Mouse (Mus musculus) cerebral cortex, adult 2 months (tissue): Measurements from ENCODE around the gene Ceacam9.

Experiments used
- WGBS: fragments of 180-500 bp; shearing (Covaris S2); methylation state at CpG from one replicate; pipeline ENCODE4 v1.1.7; 2018; 5-methylcytosine and 5-hydroxymethylcytosine counted together

The Ceacam9 gene

DNA sequence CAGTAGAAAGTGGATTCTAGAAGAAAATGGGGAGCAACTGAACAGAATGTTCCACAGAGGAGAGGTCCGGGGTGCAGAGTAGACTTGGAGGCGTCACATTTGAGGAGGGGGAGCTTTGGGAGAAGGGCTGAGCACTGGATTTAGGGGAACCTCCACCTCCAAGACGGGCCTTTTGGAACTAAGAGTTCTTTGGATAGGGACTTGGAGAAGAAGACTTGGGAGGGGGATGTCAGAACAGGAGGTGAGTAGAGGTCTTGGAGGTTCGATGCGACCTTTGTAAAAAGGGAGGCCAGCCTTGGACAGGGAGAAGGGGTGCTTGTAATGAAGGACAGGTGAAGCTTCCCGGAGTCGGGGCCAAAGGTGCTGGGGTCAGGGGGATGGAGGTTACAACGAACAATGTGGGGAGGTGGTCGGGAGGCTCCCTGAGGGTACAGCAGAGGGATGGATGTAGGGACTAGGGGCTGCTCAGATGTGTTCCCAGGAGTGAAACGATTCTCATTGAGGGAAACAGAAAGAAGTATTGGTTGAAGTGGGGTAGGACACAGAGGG lies 17.4 kb downstream of the Ceacam9 start:
- 53% methylated on average over 10 of the region's 10 CpGs for WGBS

DNA sequence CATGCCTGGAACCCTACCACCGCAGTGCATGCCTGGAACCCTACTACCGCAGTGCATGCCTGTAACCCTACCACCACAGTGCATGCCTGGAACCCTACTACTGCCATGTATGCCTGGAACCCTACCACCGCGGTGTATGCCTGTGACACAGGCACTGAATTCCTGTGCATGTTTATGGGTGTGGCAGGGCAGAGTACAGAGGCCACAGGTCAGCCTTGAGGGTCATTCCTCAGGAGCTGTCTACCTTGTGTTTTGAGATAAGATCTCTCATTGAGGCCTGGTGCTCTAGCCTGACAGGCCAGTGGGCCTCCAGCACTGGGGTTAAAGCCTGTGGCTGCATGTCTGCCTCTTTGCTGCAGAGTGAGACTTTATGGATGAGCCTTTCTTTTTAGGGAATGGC lies 23.6 kb downstream of the Ceacam9 start:
- 96% methylated on average over 4 of the region's 4 CpGs for WGBS

DNA sequence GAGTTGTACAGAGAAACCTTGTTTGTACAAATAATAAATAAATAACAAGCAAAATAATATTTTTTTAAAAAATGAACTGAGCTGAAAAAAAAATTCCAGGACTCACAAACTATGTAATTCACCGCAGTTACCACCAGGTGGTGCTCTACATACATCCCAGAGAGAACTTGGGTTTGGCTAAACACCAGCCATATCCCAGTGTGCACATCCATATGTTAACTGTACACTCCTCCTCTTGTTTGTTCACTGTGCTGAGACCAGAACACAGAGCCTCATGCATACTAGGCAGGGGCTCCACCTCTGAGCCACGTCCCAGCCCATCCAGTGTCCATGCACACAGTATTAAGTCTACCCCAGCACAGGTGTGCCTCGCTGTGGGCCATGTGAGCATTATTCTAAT lies 24.4 kb downstream of the Ceacam9 start:
- 57% methylated on average over 3 of the region's 3 CpGs for WGBS

DNA sequence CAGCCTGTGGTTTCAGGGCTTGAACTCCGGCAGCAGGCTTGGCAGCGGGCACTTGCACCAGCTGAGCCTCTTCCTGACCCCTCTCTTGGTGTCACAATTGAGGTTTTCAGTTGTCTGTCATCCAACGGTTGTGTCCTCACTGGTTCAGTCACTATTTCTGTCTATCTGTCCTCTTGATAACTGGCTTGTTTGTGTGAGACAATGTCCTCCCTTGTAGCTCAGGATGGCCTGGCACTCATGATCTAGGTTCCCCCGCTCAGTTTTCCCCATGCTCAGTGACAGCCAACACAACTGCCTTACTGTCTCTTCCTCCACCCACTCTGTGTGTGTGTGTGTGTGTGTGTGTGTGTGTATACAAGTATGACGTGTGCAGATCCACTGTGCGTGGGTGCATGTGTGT lies 25.9 kb downstream of the Ceacam9 start:
- WGBS = 66% methylated on average over 6 of the region's 6 CpGs

DNA sequence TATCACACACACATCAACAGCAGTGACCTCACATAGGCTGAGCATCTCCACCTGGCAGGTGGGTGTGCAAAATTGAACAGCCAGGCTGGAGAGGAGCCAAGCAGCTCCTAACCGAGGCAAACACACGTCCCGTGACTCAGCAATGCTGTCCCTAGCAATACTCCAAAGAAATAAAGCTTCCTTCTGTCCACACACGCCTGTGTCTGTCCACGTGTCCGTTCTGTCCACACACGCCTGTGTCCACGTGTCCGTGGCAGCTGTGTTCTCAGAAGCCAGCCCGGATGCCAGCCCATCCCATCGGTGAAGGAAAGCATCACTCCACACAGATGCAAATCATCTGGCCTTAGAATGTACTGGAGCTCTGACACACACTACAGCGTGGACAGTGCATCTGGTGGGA lies 30.3 kb downstream of the Ceacam9 start:
- 67% methylated on average over 12 of the region's 12 CpGs for WGBS

DNA sequence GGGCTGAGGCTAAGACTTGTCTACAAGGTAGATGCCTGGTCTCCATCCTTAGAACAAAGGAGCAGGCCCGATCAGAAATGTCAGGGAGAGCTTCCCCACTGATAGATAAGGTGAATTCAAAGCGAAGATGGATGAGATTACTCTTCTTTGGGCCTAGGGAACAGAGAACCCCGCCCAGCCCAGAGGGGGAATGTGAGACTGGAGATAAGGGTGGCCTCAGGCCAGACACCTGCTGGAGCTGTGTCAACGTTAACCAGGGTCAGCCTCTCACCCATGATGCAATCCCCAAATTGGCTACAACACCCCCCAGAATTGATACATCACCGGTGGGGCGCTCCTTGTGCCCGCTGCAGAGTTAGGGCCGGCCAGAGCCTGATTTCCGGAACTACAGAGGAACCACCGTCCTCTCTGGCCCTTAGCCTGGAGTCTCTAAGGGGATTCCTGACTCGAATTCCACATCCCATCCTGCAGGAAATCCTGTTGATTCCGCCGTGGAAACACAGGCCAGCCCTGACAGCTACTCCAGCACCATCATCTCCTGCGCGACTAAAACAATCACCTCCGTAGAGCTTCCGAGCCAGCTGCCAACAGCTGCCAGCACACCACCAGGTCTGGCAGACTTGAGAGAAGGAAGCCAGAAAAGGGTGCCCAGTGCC lies 33.8 kb downstream of the Ceacam9 start:
- 71% methylated on average over 17 of the region's 17 CpGs for WGBS

DNA sequence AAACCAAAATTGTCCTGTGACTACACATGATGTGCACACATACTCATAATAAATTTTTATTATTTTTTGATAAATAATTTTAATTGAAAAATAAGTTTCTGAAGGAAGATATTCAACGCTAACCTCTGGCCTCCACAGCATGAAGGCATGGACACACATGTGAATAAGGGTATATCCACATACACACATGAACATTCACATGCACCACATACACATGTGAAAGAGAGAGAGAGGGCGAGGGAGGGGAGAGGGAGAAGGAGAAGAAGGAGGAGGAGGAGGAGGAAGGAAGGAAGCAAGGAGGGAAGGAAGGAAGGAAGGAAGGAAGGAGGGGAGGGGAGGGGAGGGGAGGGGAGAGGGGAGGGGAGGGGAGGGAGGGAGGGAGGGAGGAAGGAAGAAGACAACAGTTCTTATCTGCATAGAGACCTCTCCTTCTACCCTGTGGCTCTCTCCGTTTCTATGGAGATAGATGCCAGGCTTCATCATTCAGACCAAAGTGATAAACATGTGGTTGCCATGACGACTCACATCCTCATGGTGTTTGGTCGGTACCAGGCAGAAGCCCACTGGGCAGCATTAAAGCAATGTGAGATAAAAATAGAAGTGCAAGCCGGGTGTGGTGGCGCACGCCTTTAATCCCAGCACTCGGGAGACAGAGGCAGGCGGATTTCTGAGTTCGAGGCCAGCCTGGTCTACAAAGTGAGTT lies 37.3 kb downstream of the Ceacam9 start:
- 50% methylated on average over 10 of the region's 11 CpGs for WGBS

DNA sequence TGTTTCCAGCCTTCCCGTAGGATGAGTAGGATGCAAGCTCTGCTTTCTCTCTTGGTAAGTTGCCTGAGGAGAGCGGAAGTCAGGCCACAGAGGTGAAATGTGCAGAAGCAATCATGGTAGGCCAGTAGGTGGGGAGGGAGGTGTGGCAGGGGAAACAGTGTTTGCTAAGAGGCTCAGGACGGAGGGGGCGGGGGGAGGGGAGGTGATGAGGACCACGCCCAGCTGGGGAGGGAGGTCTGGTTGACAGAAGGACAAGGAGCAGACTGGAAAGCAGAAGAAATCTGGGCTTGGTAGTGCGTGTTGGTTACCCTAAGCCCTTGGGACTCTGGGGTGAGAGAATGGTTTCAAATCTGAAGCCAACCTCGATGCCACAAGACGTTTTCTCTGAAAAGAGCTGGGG lies 38.6 kb downstream of the Ceacam9 start:
- 49% methylated on average over 8 of the region's 8 CpGs for WGBS

DNA sequence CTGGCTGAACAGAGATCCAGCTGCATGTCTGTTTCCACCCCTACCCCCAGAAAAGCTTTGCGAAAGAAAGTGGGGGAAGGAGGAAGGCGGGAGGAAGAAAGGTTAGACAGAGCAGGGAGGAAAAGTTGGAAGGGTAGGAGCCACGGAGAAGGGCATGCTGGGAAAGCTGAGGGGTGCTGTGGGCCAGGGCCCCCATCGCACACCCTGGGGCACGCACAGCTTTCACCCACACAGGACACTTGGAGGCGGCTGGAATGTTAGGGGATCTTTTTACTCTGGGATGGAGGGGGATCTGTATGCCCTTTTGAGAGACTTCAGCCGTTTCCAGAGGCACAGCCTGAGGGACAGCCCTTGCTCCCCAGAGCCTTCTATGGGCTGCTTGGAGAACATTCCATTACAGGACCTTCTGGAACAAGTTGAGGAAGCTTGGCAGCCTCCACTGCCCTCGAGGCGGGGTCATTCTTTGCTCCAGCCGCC lies 39.3 kb downstream of the Ceacam9 start:
- WGBS = 57% methylated on average over 10 of the region's 10 CpGs

DNA sequence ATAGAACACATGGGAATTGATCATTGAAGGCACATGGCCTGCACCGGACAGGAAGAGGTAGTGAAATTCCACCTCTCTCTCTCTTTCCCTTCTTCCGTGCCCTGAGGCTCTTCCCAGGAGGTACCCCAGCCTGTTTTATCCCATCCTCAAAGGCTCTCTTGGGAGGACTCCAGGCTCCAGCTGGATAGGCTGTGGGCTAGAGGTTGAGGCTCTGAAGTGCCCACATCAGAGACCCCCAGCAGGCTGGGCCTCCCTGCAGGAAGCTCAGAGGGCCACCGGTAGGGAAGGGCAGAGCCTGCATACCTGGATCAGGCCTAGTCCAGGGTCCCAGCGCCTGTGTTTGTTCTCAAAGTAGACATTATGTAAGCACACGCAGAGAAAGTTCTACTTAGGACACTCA lies 39.9 kb downstream of the Ceacam9 start:
- 71% methylated on average over 5 of the region's 5 CpGs for WGBS

DNA sequence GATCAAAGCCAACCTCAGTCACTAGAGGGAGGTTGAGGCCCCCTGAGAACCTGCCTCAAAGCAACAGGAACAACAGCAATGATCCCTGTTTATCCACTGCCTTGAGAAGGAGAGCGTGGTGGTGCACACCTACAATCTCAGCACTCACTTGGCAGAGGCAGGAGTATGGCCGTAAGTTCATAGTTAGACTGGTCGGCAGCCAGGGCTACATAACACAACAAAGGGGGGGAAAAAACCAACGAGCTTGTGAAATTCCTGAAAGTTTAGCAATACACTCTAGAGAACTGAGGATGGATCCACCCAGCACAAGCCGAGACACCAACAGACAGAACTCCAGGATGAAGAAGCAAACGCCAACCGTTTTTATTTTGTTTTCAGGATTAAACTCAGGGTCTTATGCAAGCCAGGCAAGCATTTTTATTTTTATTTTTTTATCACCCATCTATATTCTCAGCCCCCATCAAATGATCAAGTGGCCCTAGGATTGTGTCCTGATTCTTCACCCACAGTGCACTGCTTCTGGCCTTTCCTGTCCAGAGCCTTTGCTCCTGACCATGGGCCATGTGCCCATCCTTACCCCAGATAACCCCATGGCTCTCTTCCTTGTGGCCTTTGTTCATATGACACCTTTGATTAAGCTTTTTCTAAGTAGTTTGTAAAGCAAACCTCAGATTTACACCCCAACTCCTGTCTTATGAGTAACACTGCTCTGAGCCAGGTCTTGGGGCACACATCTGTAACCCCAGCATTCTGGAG lies 41.9 kb downstream of the Ceacam9 start:
- 83% methylated on average over 7 of the region's 7 CpGs for WGBS

DNA sequence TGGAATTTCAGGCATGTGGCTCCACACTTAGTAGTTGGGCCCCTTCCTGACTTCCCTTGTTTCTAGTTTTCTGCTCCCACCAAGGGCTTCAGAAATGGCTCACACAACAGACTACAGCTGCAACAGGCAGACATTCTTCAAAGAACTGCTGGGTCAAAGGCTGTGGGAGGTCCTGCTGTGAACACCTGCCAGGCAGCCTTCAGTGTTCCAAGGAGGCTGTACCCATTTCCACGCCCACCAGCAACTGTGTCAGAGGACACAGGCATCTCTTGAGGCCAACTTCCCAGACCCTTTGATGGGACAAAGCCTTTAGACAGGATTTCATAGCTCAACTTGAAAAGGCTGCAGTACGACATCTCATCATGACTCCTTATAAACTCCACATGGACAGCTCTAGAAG lies 44.7 kb downstream of the Ceacam9 start:
- 52% methylated on average over 2 of the region's 2 CpGs for whole genome bisulfite sequencing
